Mouse (Mus musculus): ENCODE data around the gene Prr12. TPM values are rescaled to one million over a fixed set of nuclear protein-coding genes. Genes with fewer than 3 reads are reported as not detected.

Gene Prr12
- total RNA-seq, 2 experiments from 2014 or later: 35.4 to 36.7 TPM

GRCm38 (mm10) chr7:44997940-44998428 lies 54.7 kb downstream of the Prr12 start:
- DNase-seq: no peak

- DNase-seq: peak; percentile 97
Measured at GRCm38 (mm10) chr7:44997231-44997939, 55.3 kb downstream of the Prr12 start, which contains the start of gene Irf3. Irf3 (plus strand) TSS chr7:44997648.

- DNase-seq: no peak
Measured at GRCm38 (mm10) chr7:44996672-44997071, 56.0 kb downstream of the Prr12 start.

GRCm38 (mm10) chr7:44986879-44987718 lies 65.6 kb downstream of the Prr12 start:
- DNase-seq: no peak

- peak; percentile 97 for DNase-seq
Measured at GRCm38 (mm10) chr7:44986192-44986878, 66.3 kb downstream of the Prr12 start, which contains the start of gene Prmt1. Prmt1 (minus strand) TSS chr7:44986568.

GRCm38 (mm10) chr7:44985595-44986191 lies 67.0 kb downstream of the Prr12 start:
- peak; percentile 87 for DNase-seq

- no peak for DNase-seq
Measured at GRCm38 (mm10) chr7:44984833-44985164, 67.9 kb downstream of the Prr12 start.

GRCm38 (mm10) chr7:44983944-44984832 lies 68.5 kb downstream of the Prr12 start:
- no peak for DNase-seq

- DNase-seq: peak; percentile 94
Measured at GRCm38 (mm10) chr7:44983085-44983484, 69.6 kb downstream of the Prr12 start.

- DNase-seq: no peak
Measured at GRCm38 (mm10) chr7:44981539-44981938, 71.1 kb downstream of the Prr12 start.

GRCm38 (mm10) chr7:44978300-44978699 lies 74.4 kb downstream of the Prr12 start:
- DNase-seq: no peak

Small RNAs within 50 kb of the gene (microRNA-seq; reads per million reads assigned to microRNA genes)
- 0.82 to 3.1 reads per million in 2 experiments for gene Mir7054

Other genes with a start within 250 kb of the Prr12 start
- gene Nup62, start 236.8 kb downstream of the Prr12 start, total RNA-seq (2021): 10 to 100 TPM; 69.3 to 69.9 TPM
- gene Il4i1, start 236.5 kb downstream of the Prr12 start, total RNA-seq (2021): 1 to 10 TPM; 1.4 to 2.0 TPM
- gene Atf5, start 236.2 kb downstream of the Prr12 start, total RNA-seq (2021): 10 to 100 TPM; 34.9 to 37.2 TPM
- 10 to 100 TPM; 70.6 to 82.6 TPM for gene Akt1s1, start 203.9 kb downstream of the Prr12 start, total RNA-seq (2021)
- 10 to 100 TPM; 33.0 to 38.0 TPM for gene Tbc1d17, start 203.8 kb downstream of the Prr12 start, total RNA-seq (2021)
- 10 to 100 TPM; 19.6 to 19.9 TPM for gene Pnkp, start 195.7 kb downstream of the Prr12 start, total RNA-seq (2021)
- gene Ptov1, start 183.1 kb downstream of the Prr12 start, total RNA-seq (2021): 100 to 1,000 TPM; 237 to 248 TPM
- 10 to 100 TPM; 74.6 to 76.3 TPM for gene Med25, start 160.2 kb downstream of the Prr12 start, total RNA-seq (2021)
- 10 to 100 TPM; 10.7 to 10.8 TPM for gene Fuz, start 156.8 kb downstream of the Prr12 start, total RNA-seq (2021)
- 10 to 100 TPM; 96.9 to 99.4 TPM for gene Ap2a1, start 123.4 kb downstream of the Prr12 start, total RNA-seq (2021)
- not detected for gene Tsks, start 109.7 kb downstream of the Prr12 start, total RNA-seq (2021)
- gene Cpt1c, start 78.0 kb downstream of the Prr12 start, total RNA-seq (2021): 1 to 10 TPM; 4.4 to 5.1 TPM
- 100 to 1,000 TPM; 306 to 324 TPM for gene Prmt1, start 66.3 kb downstream of the Prr12 start, total RNA-seq (2021)
- 10 to 100 TPM; 42.0 to 43.0 TPM for gene Irf3, start 55.2 kb downstream of the Prr12 start, total RNA-seq (2021)
- gene Bcl2l12, start 54.2 kb downstream of the Prr12 start, total RNA-seq (2021): 10 to 100 TPM; 21.7 to 25.2 TPM
- 10 to 100 TPM; 78.5 to 80.3 TPM for gene Scaf1, start 36.5 kb downstream of the Prr12 start, total RNA-seq (2021)
- gene Rras, start 34.9 kb downstream of the Prr12 start, total RNA-seq (2021): 10 to 100 TPM; 71.2 to 73.4 TPM
- gene Nosip, start 9.5 kb upstream of the Prr12 start, total RNA-seq (2021): 10 to 100 TPM; 31.7 to 34.6 TPM
- 10 to 100 TPM in 1 of 2 experiments, 1 to 10 TPM in 1; 9.5 to 10.2 TPM for gene Prrg2, start 9.8 kb upstream of the Prr12 start, total RNA-seq (2021)
- 10 to 100 TPM; 88.0 to 90.9 TPM for gene Rcn3, start 39.3 kb upstream of the Prr12 start, total RNA-seq (2021)
- gene Fcgrt, start 51.0 kb upstream of the Prr12 start, total RNA-seq (2021): 10 to 100 TPM; 35.3 to 41.1 TPM
- gene Rps11, start 71.6 kb upstream of the Prr12 start, total RNA-seq (2021): 100 to 1,000 TPM; 846 to 864 TPM
- 1,000 to 10,000 TPM; 1,039 to 1,207 TPM for gene Rpl13a, start 75.9 kb upstream of the Prr12 start, total RNA-seq (2021)
- not detected for gene Gm45713, start 83.3 kb upstream of the Prr12 start, total RNA-seq (2021)
- gene Flt3l, start 83.6 kb upstream of the Prr12 start, total RNA-seq (2021): 1 to 10 TPM; 1.5 to 2.1 TPM
- gene Pih1d1, start 101.4 kb upstream of the Prr12 start, total RNA-seq (2021): 10 to 100 TPM; 58.5 to 67.0 TPM
- gene Aldh16a1, start 101.7 kb upstream of the Prr12 start, total RNA-seq (2021): 10 to 100 TPM; 44.8 to 53.8 TPM
- gene Slc17a7, start 111.1 kb upstream of the Prr12 start, total RNA-seq (2021): 10 to 100 TPM in 1 of 2 experiments, 1 to 10 TPM in 1; 9.1 to 12.4 TPM
- not detected for gene Gfy, start 126.7 kb upstream of the Prr12 start, total RNA-seq (2021)
- not detected for gene Pth2, start 128.1 kb upstream of the Prr12 start, total RNA-seq (2021)
- under 1 TPM in 1 of 2 experiments, not detected in 1; 0.25 TPM for gene Ccdc155, start 152.0 kb upstream of the Prr12 start, total RNA-seq (2021)
- gene Dkkl1, start 159.3 kb upstream of the Prr12 start, total RNA-seq (2021): not detected
- gene Tead2, start 162.9 kb upstream of the Prr12 start, total RNA-seq (2021): 10 to 100 TPM; 66.4 to 69.4 TPM
- 1 to 10 TPM; 2.1 to 3.6 TPM for gene Cd37, start 186.2 kb upstream of the Prr12 start, total RNA-seq (2021)
- under 1 TPM in 1 of 2 experiments, not detected in 1; 0.18 TPM for gene Slc6a16, start 188.2 kb upstream of the Prr12 start, total RNA-seq (2021)
- not detected for gene Slc6a21, start 224.6 kb upstream of the Prr12 start, total RNA-seq (2021)

All from heart, postnatal 4 days (tissue).